Mouse (Mus musculus) limb, embryonic 13.5 days (tissue): Measurements from ENCODE around the gene Glis1. TPM values are rescaled to one million over a fixed set of nuclear protein-coding genes. Genes with fewer than 3 reads are reported as not detected.

Experiments used
- ATAC-seq: fragments of 200-750 bp; cut with Nextera tagmentation; 2 replicates; pipeline ENCODE4 v1.8.0; 2017; ENCODE audit warnings: low read depth, moderate number of reproducible peaks, moderate TSS enrichment; ENCODE audit not compliant: low FRiP score
- H3K27ac ChIP-seq: fragments of 300-500 bp; sonication (generic); 2 replicates; pipeline ENCODE4 v1.5.1; 2015; ENCODE audit warnings: inconsistent platforms, mild to moderate bottlenecking, moderate library complexity
- H3K27me3 ChIP-seq: fragments of 300-500 bp; sonication (generic); 2 replicates; pipeline ENCODE4 v1.6.1; 2015; ENCODE audit warnings: mild to moderate bottlenecking, inconsistent platforms
- H3K36me3 ChIP-seq: fragments of 300-500 bp; sonication (generic); 2 replicates; pipeline ENCODE4 v1.6.1; 2015; ENCODE audit warnings: inconsistent platforms, mild to moderate bottlenecking, moderate library complexity
- H3K4me1 ChIP-seq: fragments of 300-500 bp; sonication (generic); 2 replicates; pipeline ENCODE4 v1.6.1; 2015; ENCODE audit warnings: inconsistent platforms
- H3K4me2 ChIP-seq: fragments of 300-500 bp; sonication (generic); replicated peaks from 2 replicates; pipeline ENCODE4 v1.6.1; 2015; ENCODE audit warnings: inconsistent platforms, mild to moderate bottlenecking, moderate library complexity
- H3K4me3 ChIP-seq: fragments of 300-500 bp; sonication (generic); 2 replicates; pipeline ENCODE4 v1.5.1; 2015; ENCODE audit warnings: moderate library complexity, mild to moderate bottlenecking, inconsistent platforms
- H3K9ac ChIP-seq: fragments of 300-500 bp; sonication (generic); 2 replicates; pipeline ENCODE4 v1.6.1; 2015; ENCODE audit warnings: mild to moderate bottlenecking, inconsistent platforms
- H3K9me3 ChIP-seq: fragments of 300-500 bp; sonication (generic); 2 replicates; pipeline ENCODE4 v1.6.1; 2016; ENCODE audit warnings: inconsistent platforms
- WGBS: fragments of 180-500 bp; shearing (Covaris S2); methylation state at CpG from one replicate; pipeline ENCODE4 v1.1.7; 2015; 5-methylcytosine and 5-hydroxymethylcytosine counted together
- microRNA-seq: library from miRNA; unstranded; fragments of <30 nt; microRNA quantifications from one replicate; pipeline ENCODE4, GENCODE M21; 2016
- polyA plus RNA-seq: library from polyadenylated mRNA; unstranded; fragments of >200 nt; fragmentation: Nextera tagmentation; extraction: Ambion mirVana; gene quantifications from 2 replicates; pipeline ENCODE4 v1.2.1, GENCODE M21; 2015

The Glis1 gene
- polyA plus RNA-seq, 1 experiment from 2014 or later, result 10.9 TPM

DNA sequence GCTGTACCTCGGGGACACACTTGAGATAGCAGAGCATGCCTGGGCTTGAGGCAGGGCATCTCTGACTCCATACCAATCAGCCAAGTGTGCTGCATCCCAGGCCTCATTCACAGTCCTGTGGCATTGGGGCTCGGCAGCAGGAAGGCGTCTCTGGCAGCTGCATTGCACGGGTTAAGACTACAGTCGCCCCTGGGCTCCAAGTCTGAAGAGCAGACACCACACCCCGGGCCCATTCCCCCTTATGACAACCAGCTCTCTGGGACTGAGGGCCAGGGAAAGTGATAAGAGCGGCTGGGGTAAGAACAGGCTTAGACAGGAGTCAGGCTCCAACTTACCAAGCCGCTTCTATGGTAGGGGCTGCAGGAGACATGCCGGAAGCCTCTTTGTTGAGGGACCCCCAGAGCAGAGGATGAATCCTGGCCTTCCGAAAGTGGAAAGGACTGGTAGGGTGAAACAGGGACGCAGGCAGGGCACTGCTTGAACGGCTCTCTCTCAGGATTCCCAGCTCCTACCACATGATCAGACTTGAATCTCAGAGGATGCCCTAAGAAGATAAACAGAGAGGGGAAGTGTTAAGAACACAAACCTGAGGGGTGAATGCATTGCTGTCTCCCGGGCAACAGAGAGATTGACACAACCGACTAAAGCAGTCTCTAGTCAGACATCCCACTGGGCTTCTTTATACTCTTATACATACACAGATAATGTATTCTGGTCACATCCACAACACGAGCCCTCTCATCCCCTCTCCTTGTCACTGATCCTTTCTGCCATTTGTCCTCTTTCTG, 246.1 kb downstream of the Glis1 start:
- Histone ChIP-seq H3K4me1 (peaks cover 21% of the 10 kb centered on the region), H3K9ac (no peak overlapping the region), H3K36me3 (no peaks in the 10 kb centered on the region), H3K9me3 (no peaks in the 10 kb centered on the region), H3K27ac (no peak overlapping the region), H3K4me3 (no peak overlapping the region), H3K4me2 (no peak overlapping the region), H3K27me3 (peaks cover 6% of the 10 kb centered on the region; the same call in 1 of the 2 replicates)
- WGBS, result 49% methylated on average over 15 of the region's 15 CpGs
- no peak for ATAC-seq

DNA sequence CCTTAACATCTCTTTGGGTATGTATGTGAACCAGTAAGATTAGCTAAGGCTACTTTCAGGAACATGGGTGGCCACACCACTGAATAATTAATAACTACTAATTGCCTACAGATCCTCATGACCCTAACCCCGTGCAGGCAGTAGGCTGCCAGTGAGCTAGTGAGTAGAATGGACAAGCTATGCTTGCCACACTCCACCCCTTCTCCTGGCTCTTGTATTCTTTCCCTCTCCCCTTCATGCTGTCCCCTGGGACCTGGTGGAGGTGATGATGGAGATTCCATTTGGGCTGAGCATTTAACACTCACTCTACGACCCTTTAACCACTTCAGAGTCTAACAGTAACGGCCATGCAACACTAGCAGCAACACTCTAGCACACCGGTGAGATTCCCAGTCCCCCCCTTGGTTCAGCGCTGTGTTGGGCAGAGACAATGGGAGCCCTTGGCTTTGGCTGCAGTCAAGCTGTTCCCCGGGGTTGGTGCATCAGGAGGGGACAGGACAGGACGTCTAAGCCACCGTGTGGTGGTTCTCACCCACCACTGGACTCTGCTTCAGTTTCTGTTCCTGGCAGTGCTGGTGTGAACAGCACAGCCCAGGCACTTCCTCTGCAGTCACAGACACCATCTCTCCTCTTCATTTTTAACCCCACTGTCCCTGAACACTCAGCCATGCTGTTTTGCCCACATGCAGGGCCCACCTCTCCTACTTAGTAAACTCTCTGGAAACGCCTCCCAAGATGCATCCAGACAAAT, 246.9 kb downstream of the Glis1 start:
- Histone ChIP-seq H3K9ac (0 out of 2 replicates have a peak overlapping the region, but pooled peaks have one; percentile 1), H3K4me1 (peaks cover 14% of the 10 kb centered on the region), H3K36me3 (no peaks in the 10 kb centered on the region), H3K4me2 (no peak overlapping the region), H3K27ac (no peak overlapping the region), H3K9me3 (no peaks in the 10 kb centered on the region), H3K4me3 (no peak overlapping the region), H3K27me3 (peaks cover 6% of the 10 kb centered on the region; the same call in 1 of the 2 replicates)
- ATAC-seq, result no peak
- 43% methylated on average over 9 of the region's 9 CpGs for WGBS

GRCm38 (mm10) chr4:107683006-107683756, 248.8 kb downstream of the Glis1 start:
- H3K4me3 ChIP-seq, result no peak overlapping the region
- peaks cover 25% of the 10 kb centered on the region for H3K4me1 ChIP-seq
- H3K27me3 ChIP-seq, result peaks cover 6% of the 10 kb centered on the region; the same call in 1 of the 2 replicates
- H3K9me3 ChIP-seq, result no peaks in the 10 kb centered on the region
- ATAC-seq, result no peak
- peak overlapping the region; percentile 35; the same call in 1 of the 2 replicates for H3K9ac ChIP-seq
- H3K27ac ChIP-seq, result no peak overlapping the region
- no peak overlapping the region for H3K4me2 ChIP-seq
- WGBS, result 89% methylated on average over 37 of the region's 37 CpGs
- no peaks in the 10 kb centered on the region for H3K36me3 ChIP-seq

GRCm38 (mm10) chr4:107684130-107684529, 249.7 kb downstream of the Glis1 start, which contains the start of gene Dmrtb1:
Gene Dmrtb1, minus strand, starts transcription at chr4:107684230.
- Histone ChIP-seq H3K4me3 (no peak within 1 kb of the TSS), H3K4me2 (no peak within 1 kb of the TSS), H3K36me3 (no peaks in the 10 kb centered on the region), H3K27me3 (peaks cover 6% of the 10 kb centered on the region; the same call in 1 of the 2 replicates), H3K27ac (no peak within 1 kb of the TSS), H3K9me3 (no peaks in the 10 kb centered on the region), H3K4me1 (peaks cover 27% of the 10 kb centered on the region), H3K9ac (peak within 1 kb of the TSS; percentile 35; the same call in 1 of the 2 replicates)
- 91% methylated on average over 14 of the region's 14 CpGs for WGBS
- ATAC-seq, result no peak

Small RNA genes within 50 kb of the gene (microRNA-seq; reads per million reads assigned to microRNA genes)
- not detected for gene Gm24804

Other genes starting within 250 kb of the Glis1 start
- not detected in 2 replicates for gene Ldlrad1, start 225.4 kb upstream of the Glis1 start, polyA plus RNA-seq
- gene Lrrc42, start 181.1 kb upstream of the Glis1 start, polyA plus RNA-seq, result 102 and 103 TPM in 2 replicates
- gene Hspb11, start 181.0 kb upstream of the Glis1 start, polyA plus RNA-seq, result 44.0 and 44.9 TPM in 2 replicates
- gene Dio1, start 127.4 kb upstream of the Glis1 start, polyA plus RNA-seq, result not detected in 2 replicates
- gene Yipf1, start 120.2 kb upstream of the Glis1 start, polyA plus RNA-seq, result 58.3 and 58.8 TPM in 2 replicates
- 32.7 and 35.6 TPM in 2 replicates for gene Ndc1, start 66.8 kb upstream of the Glis1 start, polyA plus RNA-seq
- 0.14 and 0.32 TPM in 2 replicates for gene Dmrtb1, start 249.6 kb downstream of the Glis1 start, polyA plus RNA-seq